Mouse (Mus musculus) heart, embryonic 12.5 days (tissue): ENCODE results near the gene Olfr818. TPM values are rescaled to one million over a fixed set of nuclear protein-coding genes. Genes with fewer than 3 reads are reported as not detected.
"Not testable (repeated sequence)": the region's sequence is repeated elsewhere in the genome, so short reads cannot be mapped to it uniquely, and the experiment has no call there.

ENCODE experiments used
- ATAC-seq: fragments of 200-750 bp; cut with Nextera tagmentation; 2 replicates; pipeline ENCODE4 v1.8.0; 2017; ENCODE audit warnings: moderate TSS enrichment, moderate library complexity; ENCODE audit not compliant: insufficient number of reproducible peaks, low FRiP score
- H3K27ac ChIP-seq: fragments of 300-500 bp; sonication (generic); 2 replicates; pipeline ENCODE4 v1.5.1; 2016; ENCODE audit warnings: mild to moderate bottlenecking, moderate library complexity; ENCODE audit not compliant: poor library complexity, severe bottlenecking
- H3K27me3 ChIP-seq: fragments of 300-500 bp; sonication (generic); replicated peaks from 2 replicates; pipeline ENCODE4 v1.6.1; 2016; ENCODE audit warnings: mild to moderate bottlenecking, moderate library complexity
- H3K36me3 ChIP-seq: fragments of 300-500 bp; sonication (generic); 2 replicates; pipeline ENCODE4 v1.6.1; 2016; ENCODE audit warnings: mild to moderate bottlenecking, moderate library complexity
- H3K4me1 ChIP-seq: fragments of 300-500 bp; sonication (generic); replicated peaks from 2 replicates; pipeline ENCODE4 v1.6.1; 2016; ENCODE audit warnings: mild to moderate bottlenecking
- H3K4me2 ChIP-seq: fragments of 300-500 bp; sonication (generic); 2 replicates; pipeline ENCODE4 v1.6.1; 2016; ENCODE audit warnings: mild to moderate bottlenecking, moderate library complexity
- H3K4me3 ChIP-seq: fragments of 300-500 bp; sonication (generic); 2 replicates; pipeline ENCODE4 v1.5.1; 2016; ENCODE audit warnings: mild to moderate bottlenecking
- H3K9ac ChIP-seq: fragments of 300-500 bp; sonication (generic); 2 replicates; pipeline ENCODE4 v1.6.1; 2016; ENCODE audit warnings: mild to moderate bottlenecking, moderate library complexity
- H3K9me3 ChIP-seq: fragments of 300-500 bp; sonication (generic); replicated peaks from 2 replicates; pipeline ENCODE4 v1.6.1; 2016; ENCODE audit warnings: mild to moderate bottlenecking, moderate library complexity
- WGBS: fragments of 180-500 bp; shearing (Covaris S2); methylation state at CpG from one replicate; pipeline ENCODE4 v1.1.7; 2016; 5-methylcytosine and 5-hydroxymethylcytosine counted together
- polyA plus RNA-seq: library from polyadenylated mRNA; unstranded; fragments of >200 nt; fragmentation: Nextera tagmentation; extraction: Ambion mirVana; gene quantifications from 2 replicates; pipeline ENCODE4 v1.2.1, GENCODE M21; 2016

Gene Olfr818
- polyA plus RNA-seq, result not detected in 2 replicates

GRCm38 (mm10) chr10:129949000-129949399 is at the start of gene Olfr818:
Gene Olfr818, minus strand, starts transcription at chr10:129949100.
- H3K4me3 ChIP-seq, result no peak within 1 kb of the TSS
- H3K9me3 ChIP-seq, result no peaks in the 10 kb centered on the region
- no peaks in the 10 kb centered on the region for H3K27me3 ChIP-seq
- H3K27ac ChIP-seq, result no peak within 1 kb of the TSS
- H3K9ac ChIP-seq, result no peak within 1 kb of the TSS
- no peak within 1 kb of the TSS for H3K4me2 ChIP-seq
- H3K36me3 ChIP-seq, result no peaks in the 10 kb centered on the region
- no peak for ATAC-seq
- no peaks in the 10 kb centered on the region for H3K4me1 ChIP-seq
- WGBS, result 87% methylated on average over 2 of the region's 2 CpGs

GRCm38 (mm10) chr10:129984962-129985361 is 36.1 kb upstream of the Olfr818 start, which contains the start of gene Gm10310:
Gene Gm10310, minus strand, starts transcription at chr10:129985062.
- H3K4me3 ChIP-seq, H3K9ac ChIP-seq, H3K9me3 ChIP-seq, H3K4me2 ChIP-seq, H3K4me1 ChIP-seq, H3K27me3 ChIP-seq, ATAC-seq, H3K36me3 ChIP-seq, H3K27ac ChIP-seq: not testable (repeated sequence)
- WGBS, result no CpG with 5 or more reads among the region's 1 CpGs

GRCm38 (mm10) chr10:129981867-129982266 is 33.0 kb upstream of the Olfr818 start:
- H3K36me3 ChIP-seq, H3K27me3 ChIP-seq, H3K4me1 ChIP-seq, H3K9me3 ChIP-seq, H3K4me3 ChIP-seq, ATAC-seq, H3K9ac ChIP-seq, H3K4me2 ChIP-seq, H3K27ac ChIP-seq: not testable (repeated sequence)
- WGBS, result no CpG with 5 or more reads among the region's 3 CpGs

- H3K27ac ChIP-seq, H3K4me3 ChIP-seq, H3K4me1 ChIP-seq, H3K9me3 ChIP-seq, H3K27me3 ChIP-seq, H3K9ac ChIP-seq, H3K4me2 ChIP-seq, H3K36me3 ChIP-seq, ATAC-seq: not testable (repeated sequence)
- no CpG with 5 or more reads among the region's 2 CpGs for WGBS
Observed at GRCm38 (mm10) chr10:129976040-129976439, 27.1 kb upstream of the Olfr818 start, which contains the start of gene Olfr247. Gene Olfr247, minus strand, starts transcription at chr10:129976140.

- not testable (repeated sequence) for H3K36me3 ChIP-seq, H3K27me3 ChIP-seq, H3K9me3 ChIP-seq, H3K4me2 ChIP-seq, ATAC-seq, H3K9ac ChIP-seq, H3K4me3 ChIP-seq, H3K4me1 ChIP-seq, H3K27ac ChIP-seq
- no CpG with 5 or more reads among the region's 3 CpGs for WGBS
Observed at GRCm38 (mm10) chr10:129972994-129973393, 24.1 kb upstream of the Olfr818 start.

GRCm38 (mm10) chr10:129967166-129967565 is 18.3 kb upstream of the Olfr818 start, which contains the start of gene Olfr819:
Gene Olfr819, minus strand, starts transcription at chr10:129967266.
- not testable (repeated sequence) for H3K4me1 ChIP-seq, H3K4me2 ChIP-seq, H3K9me3 ChIP-seq, H3K9ac ChIP-seq, ATAC-seq, H3K27ac ChIP-seq, H3K4me3 ChIP-seq, H3K36me3 ChIP-seq, H3K27me3 ChIP-seq
- WGBS, result 58% methylated on average over 2 of the region's 2 CpGs

- H3K9ac ChIP-seq, H3K27me3 ChIP-seq, H3K4me1 ChIP-seq, H3K4me3 ChIP-seq, H3K9me3 ChIP-seq, H3K36me3 ChIP-seq, ATAC-seq, H3K27ac ChIP-seq, H3K4me2 ChIP-seq: not testable (repeated sequence)
- WGBS, result 89% methylated on average over 2 of the region's 3 CpGs
Observed at GRCm38 (mm10) chr10:129966232-129966631, 17.3 kb upstream of the Olfr818 start.

GRCm38 (mm10) chr10:129915497-129915896 is 33.4 kb downstream of the Olfr818 start, which contains the start of gene Olfr816:
Gene Olfr816, minus strand, starts transcription at chr10:129915597.
- H3K27me3 ChIP-seq, result no peaks in the 10 kb centered on the region
- H3K4me2 ChIP-seq, result no peak within 1 kb of the TSS
- no peaks in the 10 kb centered on the region for H3K4me1 ChIP-seq
- H3K4me3 ChIP-seq, result no peak within 1 kb of the TSS
- no peak within 1 kb of the TSS for H3K27ac ChIP-seq
- H3K36me3 ChIP-seq, result no peaks in the 10 kb centered on the region
- H3K9me3 ChIP-seq, result no peaks in the 10 kb centered on the region
- ATAC-seq, result no peak
- H3K9ac ChIP-seq, result no peak within 1 kb of the TSS
- WGBS, result 52% methylated on average over 1 of the region's 1 CpGs

GRCm38 (mm10) chr10:129905767-129906166 is 43.1 kb downstream of the Olfr818 start, which contains the start of gene Olfr815:
Gene Olfr815, minus strand, starts transcription at chr10:129905867.
- H3K27me3 ChIP-seq, H3K27ac ChIP-seq, H3K9me3 ChIP-seq, H3K36me3 ChIP-seq, H3K4me2 ChIP-seq, H3K4me3 ChIP-seq, ATAC-seq, H3K4me1 ChIP-seq, H3K9ac ChIP-seq: not testable (repeated sequence)
- WGBS, result 60% methylated on average over 1 of the region's 1 CpGs

Other genes starting within 250 kb of the Olfr818 start
- not detected in 2 replicates for gene Olfr804, start 245.9 kb downstream of the Olfr818 start, polyA plus RNA-seq
- not detected in 2 replicates for gene Olfr805, start 219.7 kb downstream of the Olfr818 start, polyA plus RNA-seq
- gene Olfr806, start 207.2 kb downstream of the Olfr818 start, polyA plus RNA-seq, result not detected in 2 replicates
- not detected in 2 replicates for gene Olfr807, start 191.3 kb downstream of the Olfr818 start, polyA plus RNA-seq
- gene Olfr808, start 183.6 kb downstream of the Olfr818 start, polyA plus RNA-seq, result not detected in 2 replicates
- not detected in 2 replicates for gene Olfr809, start 174.5 kb downstream of the Olfr818 start, polyA plus RNA-seq
- gene Olfr810, start 154.2 kb downstream of the Olfr818 start, polyA plus RNA-seq, result not detected in 2 replicates
- gene Olfr811, start 144.7 kb downstream of the Olfr818 start, polyA plus RNA-seq, result not detected in 2 replicates
- not detected in 2 replicates for gene Olfr812, start 103.0 kb downstream of the Olfr818 start, polyA plus RNA-seq
- gene Olfr813, start 93.7 kb downstream of the Olfr818 start, polyA plus RNA-seq, result not detected in 2 replicates
- not detected in 2 replicates for gene Olfr814, start 69.2 kb downstream of the Olfr818 start, polyA plus RNA-seq
- not detected in 2 replicates for gene Olfr815, start 43.2 kb downstream of the Olfr818 start, polyA plus RNA-seq
- gene Olfr816, start 33.5 kb downstream of the Olfr818 start, polyA plus RNA-seq, result not detected in 2 replicates
- not detected in 2 replicates for gene Olfr819, start 18.2 kb upstream of the Olfr818 start, polyA plus RNA-seq
- not detected in 2 replicates for gene Olfr247, start 27.0 kb upstream of the Olfr818 start, polyA plus RNA-seq
- not detected in 2 replicates for gene Gm10310, start 36.0 kb upstream of the Olfr818 start, polyA plus RNA-seq
- not detected in 2 replicates for gene Olfr820, start 63.5 kb upstream of the Olfr818 start, polyA plus RNA-seq
- gene Olfr821, start 81.2 kb upstream of the Olfr818 start, polyA plus RNA-seq, result not detected in 2 replicates
- gene Olfr822, start 122.1 kb upstream of the Olfr818 start, polyA plus RNA-seq, result not detected in 2 replicates
- not detected in 2 replicates for gene Olfr823, start 166.3 kb upstream of the Olfr818 start, polyA plus RNA-seq
- gene Olfr824, start 180.9 kb upstream of the Olfr818 start, polyA plus RNA-seq, result not detected in 2 replicates
- not detected in 2 replicates for gene Olfr825, start 217.7 kb upstream of the Olfr818 start, polyA plus RNA-seq
- not detected in 2 replicates for gene Olfr826, start 235.1 kb upstream of the Olfr818 start, polyA plus RNA-seq